Mouse (Mus musculus) neural tube, embryonic 12.5 days (tissue): ENCODE measurements around the gene Lrfn5. TPM values are rescaled to one million over a fixed set of nuclear protein-coding genes. Genes with fewer than 3 reads are reported as not detected.

Experiments
- ATAC-seq: fragments of 200-750 bp; cut with Nextera tagmentation; 2 replicates; pipeline ENCODE4 v1.8.0; 2017; ENCODE audit warnings: low read depth, mild to moderate bottlenecking, moderate TSS enrichment, moderate library complexity; ENCODE audit not compliant: low FRiP score
- H3K27ac ChIP-seq: fragments of 300-500 bp; sonication (generic); 2 replicates; pipeline ENCODE4 v1.5.1; 2016
- H3K27me3 ChIP-seq: fragments of 300-500 bp; sonication (generic); replicated peaks from 2 replicates; pipeline ENCODE4 v1.6.1; 2016; ENCODE audit warnings: mild to moderate bottlenecking
- H3K36me3 ChIP-seq: fragments of 300-500 bp; sonication (generic); 2 replicates; pipeline ENCODE4 v1.6.1; 2016; ENCODE audit warnings: mild to moderate bottlenecking
- H3K4me1 ChIP-seq: fragments of 300-500 bp; sonication (generic); 2 replicates; pipeline ENCODE4 v1.6.1; 2016
- H3K4me2 ChIP-seq: fragments of 300-500 bp; sonication (generic); replicated peaks from 2 replicates; pipeline ENCODE4 v1.6.1; 2016; ENCODE audit warnings: mild to moderate bottlenecking
- H3K4me3 ChIP-seq: fragments of 300-500 bp; sonication (generic); 2 replicates; pipeline ENCODE4 v1.5.1; 2016
- H3K9ac ChIP-seq: fragments of 300-500 bp; sonication (generic); 2 replicates; pipeline ENCODE4 v1.6.1; 2016; ENCODE audit warnings: mild to moderate bottlenecking
- H3K9me3 ChIP-seq: fragments of 300-500 bp; sonication (generic); 2 replicates; pipeline ENCODE4 v1.6.1; 2016; ENCODE audit warnings: mild to moderate bottlenecking
- WGBS: fragments of 180-500 bp; shearing (Covaris S2); methylation state at CpG from one replicate; pipeline ENCODE4 v1.1.7; 2016; 5-methylcytosine and 5-hydroxymethylcytosine counted together
- polyA plus RNA-seq: library from polyadenylated mRNA; unstranded; fragments of >200 nt; fragmentation: Nextera tagmentation; extraction: Ambion mirVana; gene quantifications from 2 replicates; pipeline ENCODE4 v1.2.1, GENCODE M21; 2016

Gene Lrfn5
- polyA plus RNA-seq, 1 experiment from 2014 or later, result 20.1 TPM

DNA sequence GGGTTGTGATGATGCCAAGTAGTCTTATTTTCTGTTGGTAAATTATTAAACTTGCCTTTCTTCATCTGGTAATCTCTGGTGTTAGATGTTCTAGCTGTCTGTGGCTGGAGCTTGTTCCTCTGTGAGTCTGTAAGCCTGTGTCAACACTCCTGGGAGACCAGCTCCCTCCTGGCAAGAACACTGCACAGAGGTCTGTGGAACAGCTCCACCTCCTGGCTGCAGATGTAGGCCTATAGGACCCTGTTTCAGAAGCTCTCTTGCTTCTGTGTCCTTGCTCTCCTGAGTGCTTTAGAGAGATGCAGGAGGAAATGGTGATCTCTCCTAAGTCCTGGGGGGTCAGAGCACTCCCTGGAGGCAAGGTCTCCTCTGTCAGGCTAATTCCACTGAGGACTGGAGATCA, 200.2 kb downstream of the Lrfn5 start:
- Histone ChIP-seq H3K4me3 (no peak overlapping the region), H3K36me3 (no peaks in the 10 kb centered on the region), H3K27me3 (no peaks in the 10 kb centered on the region), H3K27ac (no peak overlapping the region), H3K4me1 (no peaks in the 10 kb centered on the region), H3K9me3 (no peaks in the 10 kb centered on the region), H3K9ac (no peak overlapping the region), H3K4me2 (no peak overlapping the region)
- ATAC-seq, result no peak

GRCm38 (mm10) chr12:61807073-61807605, 284.2 kb downstream of the Lrfn5 start:
- Histone ChIP-seq H3K4me3 (no peak overlapping the region), H3K4me1 (no peaks in the 10 kb centered on the region), H3K9me3 (no peaks in the 10 kb centered on the region), H3K36me3 (no peaks in the 10 kb centered on the region), H3K27me3 (no peaks in the 10 kb centered on the region), H3K4me2 (no peak overlapping the region), H3K27ac (no peak overlapping the region), H3K9ac (no peak overlapping the region)
- ATAC-seq, result no peak
- WGBS, result 85% methylated on average over 4 of the region's 4 CpGs

- no peak overlapping the region for H3K4me3 ChIP-seq
- no peaks in the 10 kb centered on the region for H3K27me3 ChIP-seq
- no peaks in the 10 kb centered on the region for H3K36me3 ChIP-seq
- H3K4me1 ChIP-seq, result no peaks in the 10 kb centered on the region
- 95% methylated on average over 5 of the region's 5 CpGs for WGBS
- H3K9ac ChIP-seq, result no peak overlapping the region
- no peak for ATAC-seq
- no peak overlapping the region for H3K27ac ChIP-seq
- H3K4me2 ChIP-seq, result no peak overlapping the region
- H3K9me3 ChIP-seq, result no peaks in the 10 kb centered on the region
Observed at GRCm38 (mm10) chr12:61823601-61824000, 300.7 kb downstream of the Lrfn5 start.

DNA sequence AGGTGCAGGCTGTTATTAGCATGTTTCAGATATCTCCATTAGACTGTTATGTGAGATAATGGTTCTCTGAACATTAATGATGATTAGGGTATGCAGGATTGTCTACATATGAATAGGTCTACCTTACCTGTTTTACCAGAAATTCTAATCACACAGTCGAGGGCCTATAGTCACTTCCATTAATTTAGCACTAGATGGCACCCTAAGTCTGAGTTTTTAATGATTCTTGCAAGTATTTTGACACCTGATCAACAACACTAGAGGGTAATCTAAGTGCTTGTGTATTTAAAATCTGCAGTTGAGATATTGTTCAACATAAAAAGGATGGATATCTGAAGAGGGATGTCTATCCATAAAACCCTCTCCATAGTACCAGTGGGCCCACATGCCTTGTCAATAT, 303.4 kb downstream of the Lrfn5 start:
- Histone ChIP-seq H3K36me3 (no peaks in the 10 kb centered on the region), H3K9ac (no peak overlapping the region), H3K9me3 (no peaks in the 10 kb centered on the region), H3K4me3 (no peak overlapping the region), H3K27ac (no peak overlapping the region), H3K27me3 (no peaks in the 10 kb centered on the region), H3K4me2 (no peak overlapping the region), H3K4me1 (no peaks in the 10 kb centered on the region)
- ATAC-seq, result no peak
- 23% methylated on average over 1 of the region's 1 CpGs for WGBS

GRCm38 (mm10) chr12:61842599-61843291, 319.8 kb downstream of the Lrfn5 start:
- Histone ChIP-seq H3K36me3 (no peaks in the 10 kb centered on the region), H3K27me3 (no peaks in the 10 kb centered on the region), H3K27ac (no peak overlapping the region), H3K4me3 (no peak overlapping the region), H3K9me3 (no peaks in the 10 kb centered on the region), H3K9ac (no peak overlapping the region), H3K4me1 (no peaks in the 10 kb centered on the region), H3K4me2 (no peak overlapping the region)
- no peak for ATAC-seq
- WGBS, result 86% methylated on average over 9 of the region's 9 CpGs

- H3K9me3 ChIP-seq, result no peaks in the 10 kb centered on the region
- H3K4me1 ChIP-seq, result no peaks in the 10 kb centered on the region
- no peak overlapping the region for H3K4me2 ChIP-seq
- 50% methylated on average over 1 of the region's 1 CpGs for WGBS
- H3K9ac ChIP-seq, result no peak overlapping the region
- H3K36me3 ChIP-seq, result no peaks in the 10 kb centered on the region
- no peaks in the 10 kb centered on the region for H3K27me3 ChIP-seq
- ATAC-seq, result no peak
- H3K4me3 ChIP-seq, result no peak overlapping the region
- no peak overlapping the region for H3K27ac ChIP-seq
Observed at GRCm38 (mm10) chr12:61854183-61854582, 331.2 kb downstream of the Lrfn5 start.
